Mouse (Mus musculus): ENCODE data around the gene Gm44805. TPM values are rescaled to one million over a fixed set of nuclear protein-coding genes. Genes with fewer than 3 reads are reported as not detected.

The Gm44805 gene
- polyA plus RNA-seq, 1 experiment from 2014 or later: not detected

DNA sequence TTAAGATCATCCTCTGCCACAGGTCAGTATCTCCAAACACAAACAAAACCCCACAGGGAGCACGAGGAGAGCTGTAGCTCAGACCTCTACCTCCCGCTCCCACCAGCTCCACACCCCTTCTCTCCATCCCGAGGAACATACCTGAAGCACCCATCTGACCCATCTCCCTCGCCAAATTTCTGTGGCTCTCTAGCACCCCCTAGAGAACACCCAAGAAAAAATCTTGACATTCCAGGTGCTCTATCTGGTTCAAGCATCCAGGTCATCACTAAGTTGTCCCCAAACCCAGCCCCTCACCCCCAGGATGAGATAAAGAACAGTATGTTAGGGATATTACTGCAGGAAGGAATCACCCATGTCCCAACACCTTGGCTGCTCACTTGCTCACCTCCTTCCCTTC lies 32.0 kb upstream of the Gm44805 start:
- Histone ChIP-seq H3K9me3 (no peaks in the 10 kb centered on the region), H3K27me3 (replicated peaks; ENCODE audit: low read depth, poor library complexity, severe bottlenecking) (no peaks in the 10 kb centered on the region), H3K27ac (replicated peaks) (no peak overlapping the region), H3K4me1 (peaks cover 25% of the 10 kb centered on the region), H3K4me3 (peak overlapping the region; percentile 100; the same call in 1 of the 2 replicates), H3K36me3 (replicated peaks) (peaks cover 75% of the 10 kb centered on the region)
- DNase-seq (ENCODE audit: low spot score): peak; percentile 30
- WGBS: 57% methylated on average over 4 of the region's 4 CpGs

- Histone ChIP-seq H3K9me3 (no peaks in the 10 kb centered on the region), H3K4me1 (peaks cover 25% of the 10 kb centered on the region), H3K4me3 (no peak overlapping the region), H3K36me3 (replicated peaks) (peaks cover 75% of the 10 kb centered on the region), H3K27me3 (replicated peaks; ENCODE audit: low read depth, poor library complexity, severe bottlenecking) (no peaks in the 10 kb centered on the region), H3K27ac (replicated peaks) (no peak overlapping the region)
- WGBS: 82% methylated on average over 4 of the region's 4 CpGs
- DNase-seq (ENCODE audit: low spot score): no peak
Measured at GRCm38 (mm10) chr7:19712414-19712813, 31.2 kb upstream of the Gm44805 start.

- Histone ChIP-seq H3K36me3 (replicated peaks) (peaks cover 82% of the 10 kb centered on the region), H3K4me1 (peaks cover 15% of the 10 kb centered on the region), H3K27ac (replicated peaks) (no peak overlapping the region), H3K27me3 (replicated peaks; ENCODE audit: low read depth, poor library complexity, severe bottlenecking) (no peaks in the 10 kb centered on the region), H3K9me3 (no peaks in the 10 kb centered on the region), H3K4me3 (no peak overlapping the region)
- 94% methylated on average over 10 of the region's 10 CpGs for WGBS
- no peak for DNase-seq (ENCODE audit: low spot score)
Measured at GRCm38 (mm10) chr7:19710650-19711049, 29.4 kb upstream of the Gm44805 start.

DNA sequence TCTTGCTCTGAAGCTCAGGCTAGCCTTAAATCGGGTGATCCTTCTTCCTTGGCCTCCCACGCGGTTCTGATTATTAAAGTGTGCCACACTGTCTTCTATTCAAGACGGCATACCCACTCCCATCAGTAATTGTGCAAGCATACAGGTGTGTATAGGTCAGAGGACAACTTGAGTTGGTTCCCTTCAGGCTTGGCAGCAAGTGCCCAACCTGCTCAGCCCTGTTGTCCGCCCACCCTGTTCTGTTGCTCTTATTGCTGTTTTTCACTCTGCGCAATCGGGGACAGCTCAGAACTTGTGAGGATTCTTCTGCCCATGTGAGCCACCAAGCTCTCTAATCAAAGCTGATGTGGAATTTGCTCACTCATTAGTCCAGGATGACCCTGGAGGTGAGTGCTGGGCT lies 24.0 kb upstream of the Gm44805 start:
- 91% methylated on average over 7 of the region's 7 CpGs for WGBS
- no peak for DNase-seq (ENCODE audit: low spot score)
- H3K4me1 ChIP-seq: peaks cover 14% of the 10 kb centered on the region
- no peak overlapping the region for H3K4me3 ChIP-seq
- H3K36me3 ChIP-seq (replicated peaks): peaks cover 88% of the 10 kb centered on the region
- H3K27ac ChIP-seq (replicated peaks): no peak overlapping the region
- H3K9me3 ChIP-seq: no peaks in the 10 kb centered on the region
- H3K27me3 ChIP-seq (replicated peaks; ENCODE audit: low read depth, poor library complexity, severe bottlenecking): no peaks in the 10 kb centered on the region

GRCm38 (mm10) chr7:19704475-19704874 lies 23.3 kb upstream of the Gm44805 start:
- Histone ChIP-seq H3K9me3 (no peaks in the 10 kb centered on the region), H3K4me3 (no peak overlapping the region), H3K36me3 (replicated peaks) (peaks cover 80% of the 10 kb centered on the region), H3K4me1 (peaks cover 18% of the 10 kb centered on the region), H3K27ac (replicated peaks) (no peak overlapping the region), H3K27me3 (replicated peaks; ENCODE audit: low read depth, poor library complexity, severe bottlenecking) (no peaks in the 10 kb centered on the region)
- DNase-seq (ENCODE audit: low spot score): no peak
- 96% methylated on average over 4 of the region's 4 CpGs for WGBS

- WGBS: 89% methylated on average over 16 of the region's 16 CpGs
- H3K9me3 ChIP-seq: no peaks in the 10 kb centered on the region
- H3K36me3 ChIP-seq (replicated peaks): peaks cover 66% of the 10 kb centered on the region
- peaks cover 32% of the 10 kb centered on the region for H3K4me1 ChIP-seq
- H3K27me3 ChIP-seq (replicated peaks; ENCODE audit: low read depth, poor library complexity, severe bottlenecking): no peaks in the 10 kb centered on the region
- H3K4me3 ChIP-seq: no peak overlapping the region
- H3K27ac ChIP-seq (replicated peaks): no peak overlapping the region
- DNase-seq (ENCODE audit: low spot score): no peak
Measured at GRCm38 (mm10) chr7:19702859-19703555, 21.8 kb upstream of the Gm44805 start.

DNA sequence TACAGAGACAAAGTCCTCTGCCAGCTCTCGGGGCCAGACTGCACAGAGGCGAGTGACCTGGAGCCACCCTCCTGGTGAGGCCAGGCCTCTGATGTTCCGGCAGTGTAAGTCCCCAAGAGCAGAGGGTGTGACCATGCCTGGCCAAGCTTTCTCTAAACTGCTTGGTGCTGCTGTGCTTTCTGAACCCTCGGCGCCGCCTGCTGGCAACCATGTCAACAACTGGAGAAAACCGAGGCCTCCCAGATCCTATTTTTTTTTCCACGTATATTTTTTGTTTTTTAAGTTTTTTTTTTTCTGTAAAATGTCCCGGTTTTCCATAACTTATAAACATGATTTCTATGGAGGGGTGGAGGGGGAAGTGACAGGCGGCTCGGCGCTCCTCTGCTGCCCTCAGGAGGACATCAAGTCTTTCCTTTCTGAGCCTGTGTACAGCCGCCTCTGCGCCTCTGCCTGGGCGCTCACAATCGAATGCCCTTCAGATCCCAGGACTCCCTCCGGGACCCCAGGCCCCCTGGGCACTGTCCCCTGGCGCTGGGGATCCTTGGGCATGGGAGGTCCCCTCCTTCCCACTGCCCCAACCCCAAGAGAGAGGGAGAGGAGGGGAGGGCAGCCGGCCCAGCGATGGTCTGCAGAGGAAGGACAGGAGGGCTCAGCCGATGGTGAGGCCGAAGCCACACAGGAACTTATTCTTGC lies 20.0 kb upstream of the Gm44805 start:
- DNase-seq (ENCODE audit: low spot score): peak; percentile 78
- Histone ChIP-seq H3K4me1 (peaks cover 36% of the 10 kb centered on the region), H3K9me3 (peaks cover 8% of the 10 kb centered on the region), H3K27ac (replicated peaks) (peak overlapping the region; percentile 66), H3K4me3 (peak overlapping the region; percentile 14; the same call in 1 of the 2 replicates), H3K36me3 (replicated peaks) (peaks cover 62% of the 10 kb centered on the region), H3K27me3 (replicated peaks; ENCODE audit: low read depth, poor library complexity, severe bottlenecking) (no peaks in the 10 kb centered on the region)
- WGBS: 29% methylated on average over 22 of the region's 22 CpGs

- H3K9me3 ChIP-seq: peaks cover 10% of the 10 kb centered on the region
- no peaks in the 10 kb centered on the region for H3K27me3 ChIP-seq (replicated peaks; ENCODE audit: low read depth, poor library complexity, severe bottlenecking)
- H3K4me1 ChIP-seq: peaks cover 36% of the 10 kb centered on the region
- WGBS: 63% methylated on average over 12 of the region's 12 CpGs
- peak overlapping the region; percentile 21; the same call in 1 of the 2 replicates for H3K4me3 ChIP-seq
- peaks cover 63% of the 10 kb centered on the region for H3K36me3 ChIP-seq (replicated peaks)
- H3K27ac ChIP-seq (replicated peaks): peak overlapping the region; percentile 31; the same call in 1 of the 2 replicates
- DNase-seq (ENCODE audit: low spot score): no peak
Measured at GRCm38 (mm10) chr7:19700299-19701068, 19.3 kb upstream of the Gm44805 start.

- 81% methylated on average over 4 of the region's 4 CpGs for WGBS
- Histone ChIP-seq H3K4me3 (peak overlapping the region; percentile 57; the same call in 1 of the 2 replicates), H3K36me3 (replicated peaks) (peaks cover 56% of the 10 kb centered on the region), H3K9me3 (peaks cover 10% of the 10 kb centered on the region), H3K27ac (replicated peaks) (no peak overlapping the region), H3K4me1 (peaks cover 36% of the 10 kb centered on the region), H3K27me3 (replicated peaks; ENCODE audit: low read depth, poor library complexity, severe bottlenecking) (no peaks in the 10 kb centered on the region)
- DNase-seq (ENCODE audit: low spot score): no peak
Measured at GRCm38 (mm10) chr7:19699827-19700148, 18.6 kb upstream of the Gm44805 start.

- Histone ChIP-seq H3K27me3 (replicated peaks; ENCODE audit: low read depth, poor library complexity, severe bottlenecking) (no peaks in the 10 kb centered on the region), H3K9me3 (peaks cover 10% of the 10 kb centered on the region), H3K27ac (replicated peaks) (peak within 1 kb of the TSS; percentile 73), H3K36me3 (replicated peaks) (peaks cover 50% of the 10 kb centered on the region), H3K4me1 (peaks cover 36% of the 10 kb centered on the region), H3K4me3 (peak within 1 kb of the TSS; percentile 57)
- peak; percentile 78 for DNase-seq (ENCODE audit: low spot score)
- 2% methylated on average over 20 of the region's 20 CpGs for WGBS
Measured at GRCm38 (mm10) chr7:19698907-19699826, 17.9 kb upstream of the Gm44805 start, which contains the start of gene Apoe. TSS of gene Apoe (minus strand) at chr7:19699188.

DNA sequence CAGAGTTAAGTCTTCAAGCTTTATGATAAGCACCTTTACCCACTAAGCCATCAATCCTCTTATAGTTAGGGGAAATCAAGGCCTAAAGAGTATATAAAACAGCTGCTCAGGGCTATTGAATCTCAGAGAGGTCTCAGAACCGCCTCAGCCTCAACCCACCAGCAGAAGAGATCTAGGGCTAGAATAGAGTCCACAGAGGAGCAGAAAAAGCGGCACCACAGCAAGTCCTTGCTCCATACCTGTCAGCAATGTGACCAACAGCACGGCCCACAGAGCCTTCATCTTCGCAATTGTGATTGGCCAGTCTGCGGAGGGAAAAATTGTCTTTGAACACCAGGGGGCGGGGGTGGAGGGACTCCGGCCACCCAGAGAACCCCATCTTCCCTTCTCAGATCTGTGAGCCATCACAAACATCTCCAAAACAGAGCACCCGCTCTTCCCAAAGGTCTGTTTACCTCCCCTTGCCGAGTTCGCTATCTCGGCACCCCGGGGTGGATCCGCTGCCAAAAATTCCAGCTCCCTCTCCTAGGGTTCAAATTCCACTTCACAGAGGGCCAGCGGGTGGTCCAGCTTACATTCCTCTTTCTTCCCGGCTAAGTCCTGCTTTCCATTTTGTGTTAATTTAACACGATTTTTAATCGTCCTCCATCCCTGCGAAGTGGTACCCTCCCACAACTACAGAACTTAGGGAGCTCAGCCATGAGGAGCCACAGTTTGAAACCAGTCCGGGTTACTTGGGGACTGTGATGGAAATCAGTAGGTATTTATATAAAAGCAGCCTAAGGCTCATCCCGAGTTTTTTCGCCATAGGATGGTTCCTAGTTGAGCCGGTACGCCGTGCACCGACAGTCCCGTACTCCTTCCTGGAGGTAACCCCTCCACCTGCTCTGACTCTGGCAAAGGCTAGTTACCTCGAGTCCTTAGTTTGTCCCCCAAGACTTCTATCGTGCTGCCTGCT lies 17.0 kb upstream of the Gm44805 start:
- peaks cover 41% of the 10 kb centered on the region for H3K36me3 ChIP-seq (replicated peaks)
- peak overlapping the region; percentile 57 for H3K4me3 ChIP-seq
- peaks cover 44% of the 10 kb centered on the region for H3K4me1 ChIP-seq
- WGBS: 3% methylated on average over 28 of the region's 28 CpGs
- H3K27ac ChIP-seq (replicated peaks): peak overlapping the region; percentile 73
- peaks cover 10% of the 10 kb centered on the region for H3K9me3 ChIP-seq
- no peaks in the 10 kb centered on the region for H3K27me3 ChIP-seq (replicated peaks; ENCODE audit: low read depth, poor library complexity, severe bottlenecking)
- DNase-seq (ENCODE audit: low spot score): peak; percentile 78
